Mouse (Mus musculus) olfactory bulb, adult 2 months (tissue): Measurements from ENCODE around the gene Ube2ql1.

Source experiments
- CTCF ChIP-seq: fragments of 200-500 bp; IDR thresholded peaks from 2 replicates; pipeline ENCODE4 v1.5.1; 2012; ENCODE audit warnings: low read depth, mild to moderate bottlenecking, low read length, moderate library complexity; ENCODE audit not compliant: insufficient read depth
- POLR2A ChIP-seq: fragments of 200-500 bp; IDR thresholded peaks from 2 replicates; pipeline ENCODE4 v1.6.1; 2012; ENCODE audit warnings: mild to moderate bottlenecking, low read depth, low read length, moderate library complexity; ENCODE audit not compliant: insufficient read depth

DNA sequence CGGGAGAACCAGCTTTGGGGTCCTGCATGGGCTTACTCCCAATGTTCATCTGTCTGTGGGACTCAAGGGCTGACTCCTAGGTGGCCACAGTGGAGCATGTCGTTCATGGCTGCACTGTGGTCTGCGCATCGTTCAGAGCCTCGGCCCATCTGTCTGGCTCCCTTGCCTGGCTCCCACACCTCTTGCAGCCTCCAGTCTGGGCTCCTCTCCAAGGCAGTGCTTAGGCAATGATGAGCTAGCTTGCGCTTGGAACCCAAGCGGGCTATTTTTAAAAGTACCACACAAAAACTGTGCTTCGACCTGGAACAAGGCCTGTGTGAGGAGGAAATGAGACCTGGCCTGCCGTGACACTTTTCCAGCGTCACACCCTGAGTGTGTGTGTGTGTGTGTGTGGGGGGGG is 21.7 kb upstream of the Ube2ql1 start:
- TF ChIP-seq CTCF = no peak
- TF ChIP-seq POLR2A = no peak
